Mouse (Mus musculus) ES-CJ7 (cell line): Measurements from ENCODE around the gene Olfr1009.
"Not testable (repeated sequence)": the region's sequence is repeated elsewhere in the genome, so short reads cannot be mapped to it uniquely, and the experiment has no call there.

ENCODE experiments used
- DNase-seq: peaks from one replicate; pipeline ENCODE4 v3.0.0; 2011; ENCODE audit warnings: low read depth, low spot score

Olfr1009 gene

DNA sequence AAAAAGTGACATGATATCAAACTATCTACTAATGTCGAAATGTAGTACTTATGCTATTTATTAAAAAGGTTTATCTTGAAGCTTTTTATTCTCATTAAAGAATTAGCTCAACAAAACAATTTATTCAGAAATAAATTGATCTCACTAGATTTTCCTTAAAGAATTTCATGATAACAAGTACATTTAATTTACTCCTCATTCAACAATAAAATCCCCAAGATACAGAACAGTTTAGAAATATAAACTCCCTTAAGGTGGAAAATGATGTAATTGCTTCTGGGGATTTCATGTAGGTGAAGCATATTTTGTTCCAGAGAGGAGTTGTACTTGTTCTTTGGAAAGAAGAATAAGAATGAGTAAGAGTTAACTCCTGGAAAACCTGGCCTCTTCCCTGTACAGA, at the start of gene Olfr1009:
TSS of gene Olfr1009 (plus strand) at position 301 of the 400 bp plus-strand sequence.
- DNase-seq: no peak

DNA sequence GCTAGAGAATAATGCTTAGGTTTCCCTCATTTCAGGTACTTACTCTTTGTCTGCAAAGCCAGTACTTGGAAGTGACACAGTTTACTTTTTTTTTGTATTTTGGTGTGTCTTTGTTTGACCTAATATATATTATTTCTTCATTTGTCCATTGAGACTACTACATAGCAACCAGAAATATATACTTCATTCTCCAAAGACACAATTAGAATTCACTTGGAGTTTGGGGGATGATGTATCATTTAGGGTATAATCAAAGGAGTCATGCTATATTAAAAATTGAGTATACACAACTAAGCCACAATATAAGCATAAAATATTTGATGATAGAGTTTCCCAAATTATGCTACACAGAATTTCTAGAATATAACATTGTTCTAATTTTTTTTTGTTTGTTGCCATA, 36.6 kb upstream of the Olfr1009 start, which contains the start of gene Olfr1006:
TSS of gene Olfr1006 (minus strand) at position 101 of the 400 bp plus-strand sequence.
- no peak for DNase-seq

DNA sequence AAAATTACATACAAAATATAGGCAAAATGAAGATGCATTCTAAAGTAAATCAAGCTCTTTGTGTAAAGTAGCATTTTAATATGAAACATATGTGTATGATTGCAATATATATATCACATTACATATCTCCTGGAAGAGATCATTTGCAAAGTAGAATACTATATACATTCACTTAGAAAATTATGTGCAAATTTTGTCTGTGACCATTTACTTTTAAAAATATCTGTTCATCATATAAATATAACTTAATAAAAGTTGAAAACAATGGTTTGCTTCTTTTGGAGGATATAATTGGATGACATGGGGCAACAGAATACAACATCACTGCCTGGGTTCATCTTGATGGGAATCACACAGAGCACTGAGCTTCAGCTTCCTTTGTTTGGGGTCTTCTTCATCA, 26.1 kb upstream of the Olfr1009 start, which contains the start of gene Olfr1008:
TSS of gene Olfr1008 (plus strand) at position 301 of the 400 bp plus-strand sequence.
- DNase-seq: no peak

DNA sequence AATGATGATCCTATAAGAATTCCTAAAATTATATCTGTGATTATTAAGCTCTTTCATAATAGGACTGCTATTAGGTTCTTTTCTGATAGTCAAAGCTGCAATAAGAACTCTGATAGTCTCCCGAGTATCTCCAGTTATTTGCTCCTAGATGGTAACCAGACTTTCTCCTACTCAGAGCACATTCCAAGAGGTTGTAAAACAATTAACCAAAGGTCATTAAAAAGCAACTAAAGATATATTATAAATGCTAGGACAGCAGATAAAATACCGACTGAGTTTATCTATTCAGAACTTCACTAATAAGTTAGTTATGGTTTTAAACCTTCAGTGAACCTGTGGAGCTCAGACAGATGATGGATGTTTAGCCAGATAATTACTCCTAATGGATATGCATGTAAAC, 4.5 kb upstream of the Olfr1009 start:
- DNase-seq: not testable (repeated sequence)

DNA sequence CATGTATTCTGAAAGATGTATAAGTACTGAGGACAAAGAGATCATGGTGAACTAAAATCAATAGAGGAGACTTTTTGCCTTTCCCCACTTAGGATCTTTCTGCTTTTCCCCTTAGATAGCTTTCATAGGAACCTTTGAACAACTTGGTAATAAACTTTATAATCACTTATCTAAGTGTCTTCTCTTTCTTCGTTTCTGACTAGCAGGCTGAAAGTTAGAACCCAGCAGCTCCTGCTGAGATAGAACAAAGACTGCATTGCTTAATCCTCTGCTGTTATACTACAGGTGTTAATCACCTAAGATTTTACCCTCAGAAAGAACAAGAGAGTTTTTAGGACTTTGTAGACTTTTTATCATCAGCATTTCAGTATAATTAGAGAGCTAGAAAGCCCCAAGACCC, 4.1 kb upstream of the Olfr1009 start:
- DNase-seq: no peak

DNA sequence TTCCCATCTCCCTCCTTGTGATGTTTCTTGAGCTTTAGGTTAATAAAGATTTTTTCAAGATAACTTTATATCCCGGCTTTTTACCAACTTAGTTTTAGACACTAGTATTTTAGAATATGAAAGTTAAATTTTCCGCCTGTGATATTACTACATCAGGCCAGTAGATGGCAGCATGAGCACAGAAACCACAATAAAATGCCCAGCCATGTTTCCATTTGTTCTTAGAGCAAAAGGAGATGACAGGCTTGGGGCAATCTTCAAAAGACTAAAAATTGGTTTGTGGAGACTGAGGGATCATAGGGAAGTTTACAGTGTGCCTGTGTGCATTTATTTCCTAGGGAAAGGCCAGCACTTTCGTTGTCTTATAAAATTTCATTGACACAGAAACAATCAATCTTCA, 10.6 kb downstream of the Olfr1009 start:
- peak; percentile 17 for DNase-seq

DNA sequence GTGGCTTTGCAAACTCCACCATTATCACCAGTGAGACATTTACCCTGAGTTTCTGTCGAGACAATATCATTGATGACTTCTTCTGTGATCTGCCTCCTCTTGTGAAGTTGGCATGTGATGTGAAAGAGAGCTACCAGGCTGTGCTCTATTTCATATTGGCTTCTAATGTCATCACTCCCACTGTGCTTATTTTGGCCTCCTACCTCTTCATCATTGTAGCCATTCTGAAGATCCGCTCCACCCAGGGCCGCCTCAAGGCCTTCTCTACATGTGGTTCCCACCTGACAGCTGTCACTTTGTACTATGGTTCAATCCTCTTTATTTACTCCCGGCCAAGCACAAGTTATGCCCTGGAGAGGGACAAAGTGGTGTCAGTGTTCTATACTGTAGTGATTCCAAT, 38.6 kb downstream of the Olfr1009 start:
- no peak for DNase-seq

DNA sequence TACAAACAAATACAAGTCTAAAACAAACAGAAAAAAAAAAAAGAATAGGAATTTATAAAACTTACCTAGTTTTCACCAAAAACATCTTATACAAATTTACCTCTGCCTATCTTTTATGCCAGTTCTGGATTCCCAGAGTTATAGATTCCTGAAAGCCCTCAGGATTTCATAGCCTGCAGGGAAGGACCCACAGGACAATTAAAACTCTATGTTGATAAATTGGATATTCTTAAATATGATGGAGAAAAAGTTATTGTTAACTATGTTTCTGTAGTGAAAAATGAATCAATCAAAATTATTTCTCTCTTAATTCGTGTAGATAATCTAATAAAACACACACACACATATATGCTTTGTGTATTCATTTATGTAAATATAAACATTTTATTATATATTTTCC, 47.4 kb downstream of the Olfr1009 start, which contains the start of gene Olfr1012:
TSS of gene Olfr1012 (minus strand) at position 101 of the 400 bp plus-strand sequence.
- DNase-seq: no peak

DNA sequence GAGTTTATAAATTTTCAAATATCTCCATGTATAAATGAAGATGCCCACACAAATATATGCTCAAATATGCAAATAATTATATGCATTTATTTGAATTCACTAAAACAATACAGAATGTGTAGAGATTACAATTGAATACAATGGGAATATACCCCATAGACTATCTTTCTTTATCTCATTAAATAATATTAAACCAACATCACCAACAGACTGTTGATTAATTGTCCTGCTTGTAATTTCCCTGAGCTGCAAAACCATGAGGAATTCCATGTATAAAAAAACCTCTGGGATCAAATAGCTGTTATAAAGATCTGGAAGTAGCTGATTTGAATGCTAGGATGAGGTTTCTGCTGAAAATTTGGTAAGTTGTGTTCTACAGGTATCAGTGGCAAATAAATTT, 51.6 kb downstream of the Olfr1009 start, which contains the start of gene Olfr1013:
TSS of gene Olfr1013 (plus strand) at position 301 of the 400 bp plus-strand sequence.
- no peak for DNase-seq

DNA sequence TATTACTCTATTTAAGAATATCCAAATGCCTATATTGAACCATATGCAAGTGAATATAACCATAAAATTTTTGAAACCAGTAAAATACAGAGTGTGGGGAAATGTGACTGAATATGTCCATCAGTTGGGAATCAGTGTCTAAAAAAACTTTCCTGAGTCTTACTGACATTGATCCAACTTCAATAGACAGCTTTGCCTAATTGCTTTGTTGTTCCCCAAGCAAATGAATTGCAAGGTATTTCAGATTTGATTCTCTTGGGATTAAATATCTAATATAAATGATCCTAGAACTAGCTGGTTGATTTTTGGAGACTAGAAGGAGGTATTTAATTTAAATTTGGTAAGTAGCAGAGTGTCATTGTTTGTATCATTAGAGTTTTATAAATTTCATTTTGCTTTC, 57.2 kb downstream of the Olfr1009 start, which contains the start of gene Olfr1014:
TSS of gene Olfr1014 (plus strand) at position 301 of the 400 bp plus-strand sequence.
- no peak for DNase-seq
